ENCODE assay signal across 8 mouse cellular contexts in the genomic region with DNA sequence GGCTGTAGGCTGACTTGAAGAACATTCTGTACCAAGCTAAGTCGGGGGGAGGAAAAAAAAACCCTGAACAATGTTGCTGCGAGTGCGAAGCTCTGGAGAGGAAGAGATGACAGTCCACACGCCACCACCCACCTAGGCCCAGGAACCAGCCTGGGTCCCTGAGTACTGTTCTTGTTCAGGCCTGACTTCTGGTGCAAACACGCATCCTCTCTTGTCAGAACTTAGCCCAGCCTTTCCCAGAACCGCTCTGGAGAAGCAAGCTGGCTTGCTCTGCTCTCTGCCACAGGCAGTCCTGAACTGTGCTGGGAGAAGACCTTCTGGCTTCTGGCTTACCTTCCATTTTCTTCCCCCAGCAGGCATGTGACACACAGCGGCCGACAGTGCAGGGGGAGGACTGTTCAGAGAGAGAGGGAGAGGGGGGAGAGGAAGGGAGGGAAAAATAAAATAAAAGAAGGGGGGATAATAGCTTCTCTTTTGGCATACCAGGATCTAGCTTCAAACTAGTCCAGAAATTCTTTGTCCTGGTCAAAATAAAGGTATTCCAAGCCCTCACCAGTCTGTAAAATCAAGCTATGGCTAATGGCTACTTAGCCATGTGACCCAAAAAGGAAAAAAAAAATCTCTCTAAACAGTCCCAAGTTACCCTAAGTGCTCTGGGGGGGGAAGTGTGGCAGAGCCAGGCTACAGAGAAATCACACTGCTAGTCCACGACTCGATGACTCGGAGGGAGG. TPM values are rescaled to one million over a fixed set of nuclear protein-coding genes. Genes with fewer than 3 reads are reported as not detected.
DNase-seq lines count a peak whose midpoint lies in the region; ATAC-seq and TF ChIP-seq lines count a peak whose summit lies in the region.

No protein-coding gene starts in this region.

- peaks cover 19% of the 10 kb centered on the region for H3K4me1 ChIP-seq in bone marrow, adult 2 months (ENCODE audit: control insufficient read depth, insufficient read depth, low read length)
- peaks cover 94% of the 10 kb centered on the region for H3K4me1 ChIP-seq in forebrain, postnatal 0 days (ENCODE audit: insufficient read depth)
- peaks cover 97% of the 10 kb centered on the region for H3K4me1 ChIP-seq in hindbrain, embryonic 16.5 days (ENCODE audit: control insufficient read depth, insufficient read depth, low read depth, low read length)
- H3K4me1 ChIP-seq in midbrain, embryonic 11.5 days (ENCODE audit: control insufficient read depth, insufficient read depth, low read length), result peaks cover 97% of the 10 kb centered on the region
- peaks cover 85% of the 10 kb centered on the region for H3K4me1 ChIP-seq in stomach, embryonic 16.5 days (ENCODE audit: control insufficient read depth, insufficient read depth, low read length)

- no peak for TF ChIP-seq POLR2A in bone marrow, adult 2 months (IDR thresholded peaks at IDR 0.05; ENCODE audit: borderline replicate concordance, control insufficient read depth, low read depth, low read length)

- intact Hi-C loops in left cerebral cortex, postnatal 25 days (cut with DNase I), result loop anchor here (1.0 to 2.0 kb wide), 3 partner anchors 28 to 65 kb away; no protein-coding TSS in a partner anchor

- no peaks in the 10 kb centered on the region for H3K9me3 ChIP-seq in forebrain, postnatal 0 days (ENCODE audit: low read length)
- H3K9me3 ChIP-seq in hindbrain, embryonic 16.5 days (ENCODE audit: control insufficient read depth, low read length), result no peaks in the 10 kb centered on the region
- H3K9me3 ChIP-seq in midbrain, embryonic 11.5 days (ENCODE audit: control insufficient read depth, low read length), result no peaks in the 10 kb centered on the region
- H3K9me3 ChIP-seq in stomach, embryonic 16.5 days (replicated peaks; ENCODE audit: control insufficient read depth, low read length), result no peaks in the 10 kb centered on the region

- H3K27me3 ChIP-seq in forebrain, postnatal 0 days (ENCODE audit: insufficient read depth, low read length), result no peaks in the 10 kb centered on the region
- no peaks in the 10 kb centered on the region for H3K27me3 ChIP-seq in hindbrain, embryonic 16.5 days (replicated peaks; ENCODE audit: control insufficient read depth, insufficient read depth, low read length)
- no peaks in the 10 kb centered on the region for H3K27me3 ChIP-seq in midbrain, embryonic 11.5 days (ENCODE audit: control insufficient read depth, insufficient read depth, low read length)
- H3K27me3 ChIP-seq in stomach, embryonic 16.5 days (ENCODE audit: control insufficient read depth, insufficient read depth, low read length), result no peaks in the 10 kb centered on the region

- no peak for TF ChIP-seq CTCF in bone marrow, adult 2 months (IDR thresholded peaks at IDR 0.05; ENCODE audit: control insufficient read depth, insufficient read depth, low read length)
- no peak for TF ChIP-seq CTCF in forebrain, postnatal 0 days (IDR thresholded peaks at IDR 0.05; ENCODE audit: low read depth)

- H3K9ac ChIP-seq in forebrain, postnatal 0 days, result peak overlapping the region; percentile 59
- peak overlapping the region; percentile 76 for H3K9ac ChIP-seq in hindbrain, embryonic 16.5 days (ENCODE audit: low read depth, low read length)
- peak overlapping the region; percentile 90 for H3K9ac ChIP-seq in midbrain, embryonic 11.5 days (ENCODE audit: low read length)
- H3K9ac ChIP-seq in stomach, embryonic 16.5 days (ENCODE audit: low read length), result peak overlapping the region; percentile 70

- ATAC-seq in forebrain, postnatal 0 days, result 0 out of 2 replicates have a peak, but pooled peaks have one; percentile 6
- ATAC-seq in hindbrain, embryonic 16.5 days, result peak; percentile 18; the same call in 1 of the 2 replicates
- ATAC-seq in midbrain, embryonic 11.5 days (ENCODE audit: low FRiP score), result no peak
- 0 out of 2 replicates have a peak, but pooled peaks have one; percentile 3 for ATAC-seq in stomach, embryonic 16.5 days (ENCODE audit: insufficient read depth, low FRiP score)

- DNase-seq in cerebellum, adult 11-12 months, result peak; percentile 67
- no peak for DNase-seq in cerebellum, postnatal 4 days (ENCODE audit: low spot score in 2 of 2)
- peak; percentile 56 for DNase-seq in forebrain, postnatal 0 days
- DNase-seq in left cerebral cortex, postnatal 25 days (ENCODE audit: low spot score in 2 of 2), result peak; percentile 81 to 95
- DNase-seq in midbrain, embryonic 11.5 days (ENCODE audit: low spot score, missing footprints), result peak; percentile 90

- WGBS in bone marrow, adult 2 months, result 2% methylated on average over 11 of the region's 11 CpGs
- WGBS in forebrain, postnatal 0 days, result 6% methylated on average over 11 of the region's 11 CpGs
- WGBS in hindbrain, embryonic 16.5 days, result 6% methylated on average over 11 of the region's 11 CpGs
- WGBS in midbrain, embryonic 11.5 days, result 17% methylated on average over 11 of the region's 11 CpGs
- 4% methylated on average over 11 of the region's 11 CpGs for WGBS in stomach, embryonic 16.5 days

- no peaks in the 10 kb centered on the region for H3K36me3 ChIP-seq in forebrain, postnatal 0 days (ENCODE audit: insufficient read depth)
- H3K36me3 ChIP-seq in hindbrain, embryonic 16.5 days (ENCODE audit: control insufficient read depth, insufficient read depth, low read length), result no peaks in the 10 kb centered on the region
- no peaks in the 10 kb centered on the region for H3K36me3 ChIP-seq in midbrain, embryonic 11.5 days (ENCODE audit: control insufficient read depth, insufficient read depth, low read length)
- H3K36me3 ChIP-seq in stomach, embryonic 16.5 days (ENCODE audit: control insufficient read depth, insufficient read depth, low read length), result no peaks in the 10 kb centered on the region

- H3K4me3 ChIP-seq in bone marrow, adult 2 months (replicated peaks; ENCODE audit: control insufficient read depth, low read depth, low read length), result peak overlapping the region; percentile 59
- peak overlapping the region; percentile 25 for H3K4me3 ChIP-seq in forebrain, postnatal 0 days (ENCODE audit: low read depth, low read length)
- H3K4me3 ChIP-seq in hindbrain, embryonic 16.5 days (ENCODE audit: low read length), result peak overlapping the region; percentile 41
- H3K4me3 ChIP-seq in midbrain, embryonic 11.5 days (ENCODE audit: low read depth, low read length), result peak overlapping the region; percentile 27
- H3K4me3 ChIP-seq in stomach, embryonic 16.5 days (replicated peaks; ENCODE audit: low read length), result peak overlapping the region; percentile 37

- peak overlapping the region; percentile 57 for H3K4me2 ChIP-seq in forebrain, postnatal 0 days (ENCODE audit: low read depth)
- H3K4me2 ChIP-seq in hindbrain, embryonic 16.5 days (ENCODE audit: low read length), result peak overlapping the region; percentile 83
- H3K4me2 ChIP-seq in midbrain, embryonic 11.5 days, result peak overlapping the region; percentile 60
- H3K4me2 ChIP-seq in stomach, embryonic 16.5 days (ENCODE audit: low read depth, low read length), result peak overlapping the region; percentile 78

- peak overlapping the region; percentile 99 for H3K27ac ChIP-seq in bone marrow, adult 2 months (ENCODE audit: control insufficient read depth, insufficient read depth, low read depth, low read length, poor library complexity)
- H3K27ac ChIP-seq in forebrain, postnatal 0 days (ENCODE audit: low read depth, low read length), result peak overlapping the region; percentile 100
- H3K27ac ChIP-seq in hindbrain, embryonic 16.5 days (ENCODE audit: low read depth, low read length), result peak overlapping the region; percentile 100
- H3K27ac ChIP-seq in midbrain, embryonic 11.5 days (ENCODE audit: low read depth, low read length), result peak overlapping the region; percentile 100
- H3K27ac ChIP-seq in stomach, embryonic 16.5 days (ENCODE audit: low read length), result peak overlapping the region; percentile 100

RNA-seq across cellular contexts. Expression of a gene that starts 14.8 kb away (rescaled TPM):
- polyA plus RNA-seq in bone marrow, adult 2 months (2011; ENCODE audit: insufficient read depth, insufficient read length, low replicate concordance, missing spikeins), result 34.1 and 75.2 TPM in 2 replicates
- 51.4 and 63.5 TPM in 2 replicates for total RNA-seq in forebrain, postnatal 0 days (2014; rRNA removed)
- 37.7 and 45.7 TPM in 2 replicates for polyA plus RNA-seq in forebrain, postnatal 0 days (2015; fragmentation: Nextera tagmentation; extraction: Ambion mirVana)
- 64.3 and 66.4 TPM in 2 replicates for polyA plus RNA-seq in hindbrain, embryonic 16.5 days (2015; fragmentation: Nextera tagmentation; extraction: Ambion mirVana)
- total RNA-seq in left cerebral cortex, postnatal 25 days (2021), result 100 to 1,000 TPM; 160 to 162 TPM
- 43.1 and 45.6 TPM in 2 replicates for polyA plus RNA-seq in midbrain, embryonic 11.5 days (2014; fragmentation: Nextera tagmentation; extraction: Ambion mirVana)
- polyA plus RNA-seq in stomach, embryonic 16.5 days (2015; fragmentation: Nextera tagmentation; extraction: Ambion mirVana), result 45.1 and 45.3 TPM in 2 replicates

Comparison
In these comparisons a context has a peak if more than half of its experiments do, and no peak if none do; other contexts are left out.
1. DNase-seq: peak in cerebellum, adult 11-12 months (single experiment), forebrain, postnatal 0 days (single experiment), left cerebral cortex, postnatal 25 days (2 of 2) and midbrain, embryonic 11.5 days (single experiment); none in cerebellum, postnatal 4 days (0 of 2).
2. Peak in every context shown above with its lines, with median percentiles within 50 percentile points of each other: H3K27ac ChIP-seq, H3K4me3 ChIP-seq, H3K4me2 ChIP-seq and H3K9ac ChIP-seq.